Mouse (Mus musculus) cerebellum, adult 2 months (tissue): ENCODE data around the gene Itih5.

Experiments
- CTCF ChIP-seq: fragments of 200-500 bp; IDR thresholded peaks from 2 replicates; pipeline ENCODE4 v1.5.1; 2011; ENCODE audit warnings: low read depth, mild to moderate bottlenecking, control low read depth, low read length, moderate library complexity, borderline replicate concordance; ENCODE audit not compliant: insufficient read depth
- POLR2A ChIP-seq: fragments of 200-500 bp; IDR thresholded peaks from 2 replicates; pipeline ENCODE4 v1.6.1; 2011; ENCODE audit warnings: low read length, control low read depth, borderline replicate concordance; ENCODE audit not compliant: insufficient read depth

DNA sequence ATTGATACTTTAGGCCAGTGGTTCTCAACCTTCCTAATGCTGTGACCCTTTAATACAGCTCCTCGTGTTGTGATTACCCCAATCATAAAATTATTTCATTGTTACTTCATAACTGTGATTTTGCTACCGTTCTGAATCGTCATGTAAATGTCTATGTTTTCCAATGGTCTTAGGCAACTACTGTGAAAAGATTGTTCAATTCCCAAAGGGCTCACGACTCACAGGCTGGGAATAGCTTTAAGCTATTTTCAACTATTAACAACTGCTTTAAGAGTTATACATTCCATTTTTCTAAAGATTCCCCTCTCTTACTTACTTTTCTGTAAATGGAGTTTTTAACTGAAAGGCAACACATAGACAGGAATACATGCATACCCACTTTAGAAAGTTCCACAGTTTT is 8.6 kb downstream of the Itih5 start:
- TF ChIP-seq CTCF (no peak), POLR2A (no peak)
